Mouse (Mus musculus): ENCODE measurements around the gene Ppp1r3d. TPM values are rescaled to one million over a fixed set of nuclear protein-coding genes. Genes with fewer than 3 reads are reported as not detected.

Ppp1r3d gene
- total and polyA plus RNA-seq, 3 experiments: not detected

GRCm38 (mm10) chr2:178437311-178437710 lies 23.0 kb upstream of the Ppp1r3d start:
- H3K9me3 ChIP-seq (replicated peaks; ENCODE audit: low read length): no peaks in the 10 kb centered on the region
- H3K4me1 ChIP-seq (ENCODE audit: control insufficient read depth in 1 of 2, insufficient read depth in 2 of 2): no peaks in the 10 kb centered on the region
- TF ChIP-seq IRF4 (IDR thresholded peaks at IDR 0.05; ENCODE audit: low read depth, low read length) (no peak), JUN (IDR thresholded peaks at IDR 0.05; ENCODE audit: insufficient read depth, low read depth, low read length) (no peak), SIN3A (IDR thresholded peaks at IDR 0.05; ENCODE audit: low read length) (no peak), RAD21 (IDR thresholded peaks at IDR 0.05; ENCODE audit: low read depth, low read length) (no peak), ZKSCAN1 (IDR thresholded peaks at IDR 0.05; ENCODE audit: borderline replicate concordance, low read depth, low read length) (no peak), ELF1 (IDR thresholded peaks at IDR 0.05; ENCODE audit: low read depth, low read length) (no peak), TCF12 (IDR thresholded peaks at IDR 0.05; ENCODE audit: low read depth, low read length) (no peak), CHD1 (IDR thresholded peaks at IDR 0.05; ENCODE audit: low read depth, low read length) (no peak), TBP (conservative IDR thresholded peaks at IDR 0.05; ENCODE audit: low read depth, low read length) (no peak), CTCF (conservative IDR thresholded peaks at IDR 0.05 in 1 of 2, IDR thresholded peaks at IDR 0.05 in 1 of 2; ENCODE audit: low read depth in 2 of 2, low read length in 2 of 2) (no peak), KAT2A (IDR thresholded peaks at IDR 0.05; ENCODE audit: insufficient replicate concordance, low read length) (no peak), USF1 (IDR thresholded peaks at IDR 0.05; ENCODE audit: low read depth, low read length) (no peak), MAX (IDR thresholded peaks at IDR 0.05; ENCODE audit: low read length) (no peak), GABPA (IDR thresholded peaks at IDR 0.05; ENCODE audit: insufficient replicate concordance, low read depth, low read length) (no peak), ZC3H11A (IDR thresholded peaks at IDR 0.05; ENCODE audit: low read depth, low read length) (no peak)
- no peaks in the 10 kb centered on the region for H3K79me2 ChIP-seq (replicated peaks; ENCODE audit: control insufficient read depth, extremely low read depth, insufficient read depth, poor library complexity, severe bottlenecking)
- H3K9ac ChIP-seq (ENCODE audit: insufficient read depth, low read depth): no peak overlapping the region
- peaks cover 23% of the 10 kb centered on the region for H3K27me3 ChIP-seq (replicated peaks)
- no peak overlapping the region for H3K4me2 ChIP-seq (ENCODE audit: insufficient read depth, low read depth, poor library complexity, severe bottlenecking)
- no peak overlapping the region for H3K4me3 ChIP-seq (replicated peaks in 1 of 3; ENCODE audit: low read depth in 2 of 3, low read length in 2 of 3, poor library complexity in 1 of 3)
- DNase-seq (ENCODE audit: extremely low read depth): no peak
- no peaks in the 10 kb centered on the region for H3K36me3 ChIP-seq (replicated peaks in 1 of 2; ENCODE audit: control insufficient read depth in 1 of 2, insufficient read depth in 1 of 2, low read length in 1 of 2)
- dilution Hi-C loops (cut with MboI; ENCODE audit: extremely low pct_ligation_motif_present, extremely low pct_unique_long_range_greater_than_20kb, low sequenced_read_pairs) (no loop called here), in situ Hi-C loops (cut with MboI; ENCODE audit: low pct_ligation_motif_present, low pct_unique_long_range_greater_than_20kb, low sequenced_read_pairs) (no loop called here)
- no peak overlapping the region for H3K27ac ChIP-seq (ENCODE audit: insufficient read depth, low read depth)

- in situ Hi-C loops (cut with MboI; ENCODE audit: low pct_ligation_motif_present, low pct_unique_long_range_greater_than_20kb, low sequenced_read_pairs) (no loop called here), dilution Hi-C loops (cut with MboI; ENCODE audit: extremely low pct_ligation_motif_present, extremely low pct_unique_long_range_greater_than_20kb, low sequenced_read_pairs) (no loop called here)
- H3K4me3 ChIP-seq (replicated peaks in 1 of 3; ENCODE audit: low read depth in 2 of 3, low read length in 2 of 3, poor library complexity in 1 of 3): no peak overlapping the region
- H3K9ac ChIP-seq (ENCODE audit: insufficient read depth, low read depth): no peak overlapping the region
- no peak overlapping the region for H3K4me2 ChIP-seq (ENCODE audit: insufficient read depth, low read depth, poor library complexity, severe bottlenecking)
- H3K27me3 ChIP-seq (replicated peaks): peaks cover 38% of the 10 kb centered on the region
- no peak for DNase-seq (ENCODE audit: extremely low read depth)
- H3K4me1 ChIP-seq (ENCODE audit: control insufficient read depth in 1 of 2, insufficient read depth in 2 of 2): no peaks in the 10 kb centered on the region
- H3K9me3 ChIP-seq (replicated peaks; ENCODE audit: low read length): no peaks in the 10 kb centered on the region
- TF ChIP-seq ELF1 (IDR thresholded peaks at IDR 0.05; ENCODE audit: low read depth, low read length) (no peak), HCFC1 (IDR thresholded peaks at IDR 0.05; ENCODE audit: low read depth, low read length) (no peak), NRF1 (IDR thresholded peaks at IDR 0.05; ENCODE audit: low read depth, low read length) (no peak), BHLHE40 (IDR thresholded peaks at IDR 0.05; ENCODE audit: low read depth, low read length) (no peak), MYC (IDR thresholded peaks at IDR 0.05; ENCODE audit: low read depth, low read length) (no peak), POLR2A (IDR thresholded peaks at IDR 0.05; ENCODE audit: low read depth, low read length) (no peak), ZKSCAN1 (IDR thresholded peaks at IDR 0.05; ENCODE audit: borderline replicate concordance, low read depth, low read length) (no peak)
- no peak overlapping the region for H3K27ac ChIP-seq (ENCODE audit: insufficient read depth, low read depth)
- no peaks in the 10 kb centered on the region for H3K79me2 ChIP-seq (replicated peaks; ENCODE audit: control insufficient read depth, extremely low read depth, insufficient read depth, poor library complexity, severe bottlenecking)
- H3K36me3 ChIP-seq (replicated peaks in 1 of 2; ENCODE audit: control insufficient read depth in 1 of 2, insufficient read depth in 1 of 2, low read length in 1 of 2): no peaks in the 10 kb centered on the region
These were observed 19.6 kb upstream of the Ppp1r3d start for GRCm38 (mm10) chr2:178433903-178434302.

All from CH12.LX (cell line).